Comparison of ENCODE assay signal across 8 mouse cellular contexts in the genomic region with DNA sequence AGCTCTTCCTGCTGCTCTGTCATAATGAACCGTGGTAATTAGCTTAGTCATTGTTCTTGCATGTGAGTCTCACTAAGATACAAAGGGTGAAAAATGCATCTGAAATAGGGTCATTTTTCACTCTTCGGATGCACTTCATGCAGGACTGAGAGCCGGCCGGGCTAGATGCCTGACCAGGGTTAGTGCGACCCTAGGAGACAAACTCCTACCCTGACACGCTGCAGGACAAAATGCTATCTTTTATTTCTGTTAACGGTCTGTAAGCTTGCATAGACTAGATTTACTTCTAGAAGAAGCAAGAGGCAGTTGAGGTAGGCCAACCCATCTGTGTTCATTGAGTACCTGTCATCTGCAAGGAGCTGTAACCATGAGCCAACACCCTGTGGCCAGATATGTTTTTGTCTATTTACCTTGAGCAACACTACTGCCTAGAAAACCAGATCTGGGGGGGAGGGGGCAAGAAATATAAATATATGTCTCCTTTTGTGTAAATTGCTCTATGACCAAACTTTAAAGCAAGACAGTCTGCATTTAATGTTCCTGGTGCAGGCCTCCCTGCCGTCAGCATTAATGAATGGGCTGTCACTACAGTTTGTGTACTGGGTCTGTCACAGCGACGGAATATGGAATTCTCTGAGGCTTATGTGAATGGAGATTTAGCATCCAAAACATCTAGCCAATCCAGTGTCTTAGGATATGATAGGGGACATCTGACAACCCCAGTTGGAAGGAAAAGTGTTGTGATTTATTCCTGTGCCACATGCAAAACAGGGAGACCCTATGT.
DNase-seq lines count a peak whose midpoint lies in the region; ATAC-seq and TF ChIP-seq lines count a peak whose summit lies in the region.

No protein-coding gene starts in this region.

- 65% methylated on average over 10 of the region's 10 CpGs for WGBS in kidney, postnatal 0 days
- WGBS in forebrain, embryonic 15.5 days: 39% methylated on average over 10 of the region's 10 CpGs
- WGBS in limb, embryonic 13.5 days: 79% methylated on average over 10 of the region's 10 CpGs
- 15% methylated on average over 10 of the region's 10 CpGs for WGBS in neural tube, embryonic 14.5 days

- no peak for ATAC-seq in kidney, postnatal 0 days (replicated peaks; ENCODE audit: low FRiP score, low read depth)
- ATAC-seq in forebrain, embryonic 15.5 days (replicated peaks): no peak
- no peak for ATAC-seq in limb, embryonic 13.5 days (ENCODE audit: low FRiP score, low read depth)
- no peak for ATAC-seq in neural tube, embryonic 14.5 days (ENCODE audit: low read depth)
- ATAC-seq in erythroid progenitor cell, adult 5-6 weeks (replicated peaks; ENCODE audit: low FRiP score, poor library complexity, severe bottlenecking): no peak

- no peak overlapping the region for H3K27ac ChIP-seq in kidney, postnatal 0 days
- peak overlapping the region; percentile 89 for H3K27ac ChIP-seq in forebrain, embryonic 15.5 days (replicated peaks)
- no peak overlapping the region for H3K27ac ChIP-seq in limb, embryonic 13.5 days
- H3K27ac ChIP-seq in neural tube, embryonic 14.5 days (ENCODE audit: low read depth, low read length): peak overlapping the region; percentile 53

- peak overlapping the region; percentile 67 for H3K4me2 ChIP-seq in kidney, postnatal 0 days (ENCODE audit: low read length)
- peak overlapping the region; percentile 85 for H3K4me2 ChIP-seq in forebrain, embryonic 15.5 days (replicated peaks)
- peak overlapping the region; percentile 91 for H3K4me2 ChIP-seq in limb, embryonic 13.5 days (replicated peaks)
- peak overlapping the region; percentile 78 for H3K4me2 ChIP-seq in neural tube, embryonic 14.5 days (ENCODE audit: low read depth, low read length)

- intact Hi-C loops in gastrocnemius, postnatal 14 days (cut with DNase I; ENCODE audit: low total_unique reads): no loop called here

- peak overlapping the region; percentile 73 for H3K4me3 ChIP-seq in kidney, postnatal 0 days (replicated peaks; ENCODE audit: low read depth, low read length)
- H3K4me3 ChIP-seq in forebrain, embryonic 15.5 days: peak overlapping the region; percentile 71
- H3K4me3 ChIP-seq in limb, embryonic 13.5 days: peak overlapping the region; percentile 81
- peak overlapping the region; percentile 79 for H3K4me3 ChIP-seq in neural tube, embryonic 14.5 days (ENCODE audit: low read depth, low read length)

- no peaks in the 10 kb centered on the region for H3K36me3 ChIP-seq in kidney, postnatal 0 days (ENCODE audit: insufficient read depth, low read length)
- H3K36me3 ChIP-seq in forebrain, embryonic 15.5 days: no peaks in the 10 kb centered on the region
- no peaks in the 10 kb centered on the region for H3K36me3 ChIP-seq in limb, embryonic 13.5 days
- H3K36me3 ChIP-seq in neural tube, embryonic 14.5 days (ENCODE audit: control insufficient read depth, insufficient read depth, low read length): no peaks in the 10 kb centered on the region

- H3K9ac ChIP-seq in kidney, postnatal 0 days (ENCODE audit: low read depth, low read length): no peak overlapping the region
- H3K9ac ChIP-seq in forebrain, embryonic 15.5 days (replicated peaks): peak overlapping the region; percentile 80
- no peak overlapping the region; the same call in 1 of the 2 replicates for H3K9ac ChIP-seq in limb, embryonic 13.5 days
- H3K9ac ChIP-seq in neural tube, embryonic 14.5 days (replicated peaks; ENCODE audit: low read depth, low read length): peak overlapping the region; percentile 90

- no peak for DNase-seq in kidney, postnatal 0 days (ENCODE audit: low spot score)
- no peak for DNase-seq in kidney, postnatal 4 days
- DNase-seq in cerebellum, postnatal 10 days: no peak
- no peak for DNase-seq in gastrocnemius, postnatal 14 days

- no peaks in the 10 kb centered on the region for H3K27me3 ChIP-seq in kidney, postnatal 0 days (ENCODE audit: insufficient read depth, low read length)
- no peaks in the 10 kb centered on the region for H3K27me3 ChIP-seq in forebrain, embryonic 15.5 days
- H3K27me3 ChIP-seq in limb, embryonic 13.5 days: peaks cover 58% of the 10 kb centered on the region
- H3K27me3 ChIP-seq in neural tube, embryonic 14.5 days (ENCODE audit: control insufficient read depth, insufficient read depth, low read length): no peaks in the 10 kb centered on the region

- no peak for TF ChIP-seq CTCF in kidney, postnatal 0 days (IDR thresholded peaks at IDR 0.05; ENCODE audit: low read depth)

- H3K9me3 ChIP-seq in kidney, postnatal 0 days (replicated peaks; ENCODE audit: low read length): no peaks in the 10 kb centered on the region
- H3K9me3 ChIP-seq in forebrain, embryonic 15.5 days: no peaks in the 10 kb centered on the region
- no peaks in the 10 kb centered on the region for H3K9me3 ChIP-seq in limb, embryonic 13.5 days
- no peaks in the 10 kb centered on the region for H3K9me3 ChIP-seq in neural tube, embryonic 14.5 days (ENCODE audit: control insufficient read depth, low read length)

- peaks cover 25% of the 10 kb centered on the region; the same call in 1 of the 2 replicates for H3K4me1 ChIP-seq in kidney, postnatal 0 days (replicated peaks; ENCODE audit: insufficient read depth, low read length)
- H3K4me1 ChIP-seq in forebrain, embryonic 15.5 days: peaks cover 52% of the 10 kb centered on the region
- peaks cover 35% of the 10 kb centered on the region for H3K4me1 ChIP-seq in limb, embryonic 13.5 days
- peaks cover 14% of the 10 kb centered on the region; the same call in 1 of the 2 replicates for H3K4me1 ChIP-seq in neural tube, embryonic 14.5 days (ENCODE audit: control insufficient read depth, insufficient read depth, low read length)

Comparison
In these comparisons a context has a peak if more than half of its experiments do, and no peak if none do; other contexts are left out.
1. H3K27ac ChIP-seq: peak in forebrain, embryonic 15.5 days (single experiment) and neural tube, embryonic 14.5 days (single experiment); none in kidney, postnatal 0 days (single experiment) and limb, embryonic 13.5 days (single experiment).
2. H3K9ac ChIP-seq: peak in forebrain, embryonic 15.5 days (single experiment) and neural tube, embryonic 14.5 days (single experiment); none in kidney, postnatal 0 days (single experiment) and limb, embryonic 13.5 days (single experiment).
3. Peak in every context shown above with its lines, with median percentiles within 50 percentile points of each other: H3K4me2 ChIP-seq and H3K4me3 ChIP-seq.